In the genomic region with DNA sequence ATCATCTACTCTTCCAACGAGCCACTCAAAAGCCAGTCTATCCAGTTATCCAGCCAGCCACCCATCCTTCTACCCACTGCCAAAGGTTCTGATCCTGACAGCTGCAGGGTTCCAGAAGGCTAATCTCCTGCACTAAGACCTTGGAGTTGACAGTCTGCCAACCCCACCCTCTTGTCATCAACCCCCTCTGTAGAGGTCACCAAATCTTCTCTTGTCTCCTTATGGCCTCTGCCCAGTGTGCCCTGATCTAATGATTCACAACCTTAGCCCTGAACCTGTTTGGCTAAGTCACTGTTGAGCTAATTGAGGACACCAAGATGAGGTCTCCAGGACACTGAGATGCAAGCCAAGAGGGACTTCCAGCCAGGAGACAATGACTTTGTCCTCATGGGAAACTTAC, we compare ENCODE assay signal across 27 mouse cellular contexts. TPM values are rescaled to one million over a fixed set of nuclear protein-coding genes. Genes with fewer than 3 reads are reported as not detected.
DNase-seq lines count a peak whose midpoint lies in the region; ATAC-seq lines count a peak whose summit lies in the region.
"Had no signal": no experiment of that assay in that cellular context is flagged by ENCODE, and none has a peak within 500 bp of the region (broad histone marks: within the 10 kb centered on the region; RNA-seq: fewer than 3 reads in every experiment).

No protein-coding gene starts in this region.

- ATAC-seq in forebrain, embryonic 11.5 days (replicated peaks; ENCODE audit: low FRiP score), result no peak
- no peak for ATAC-seq in forebrain, embryonic 16.5 days
- ATAC-seq in neural tube, embryonic 15.5 days (ENCODE audit: low FRiP score), result no peak
- ATAC-seq: lung, postnatal 0 days had no signal

- H3K4me3 ChIP-seq in forebrain, embryonic 11.5 days (ENCODE audit: low read depth, low read length), result no peak overlapping the region
- H3K4me3 ChIP-seq in forebrain, embryonic 16.5 days (replicated peaks; ENCODE audit: low read length), result no peak overlapping the region
- H3K4me3 ChIP-seq in neural tube, embryonic 15.5 days (replicated peaks), result no peak overlapping the region
- H3K4me3 ChIP-seq: embryonic facial prominence, embryonic 15.5 days; forebrain, embryonic 10.5 days; heart, adult 2 months; hindbrain, embryonic 12.5 days; limb, embryonic 12.5 days had no signal

- no peaks in the 10 kb centered on the region for H3K36me3 ChIP-seq in forebrain, embryonic 11.5 days (ENCODE audit: control insufficient read depth, insufficient read depth, low read length)
- H3K36me3 ChIP-seq in forebrain, embryonic 16.5 days (ENCODE audit: control insufficient read depth, insufficient read depth), result no peaks in the 10 kb centered on the region
- H3K36me3 ChIP-seq in neural tube, embryonic 15.5 days, result no peaks in the 10 kb centered on the region
- H3K36me3 ChIP-seq: embryonic facial prominence, embryonic 15.5 days; forebrain, embryonic 10.5 days; hindbrain, embryonic 12.5 days; limb, embryonic 12.5 days had no signal

- no peak overlapping the region for H3K27ac ChIP-seq in forebrain, embryonic 11.5 days (ENCODE audit: low read depth, low read length)
- H3K27ac ChIP-seq in forebrain, embryonic 16.5 days (ENCODE audit: low read length), result no peak overlapping the region
- H3K27ac ChIP-seq in neural tube, embryonic 15.5 days (replicated peaks), result no peak overlapping the region
- H3K27ac ChIP-seq: embryonic facial prominence, embryonic 15.5 days; forebrain, embryonic 10.5 days; heart, adult 2 months; hindbrain, embryonic 12.5 days; limb, embryonic 12.5 days; macrophage; stomach, postnatal 0 days had no signal

- H3K4me2 ChIP-seq in forebrain, embryonic 11.5 days (ENCODE audit: low read depth, low read length, severe bottlenecking), result no peak overlapping the region
- H3K4me2 ChIP-seq in forebrain, embryonic 16.5 days (ENCODE audit: low read length), result no peak overlapping the region
- no peak overlapping the region for H3K4me2 ChIP-seq in neural tube, embryonic 15.5 days
- H3K4me2 ChIP-seq: embryonic facial prominence, embryonic 15.5 days; hindbrain, embryonic 12.5 days; limb, embryonic 12.5 days; midbrain, embryonic 11.5 days had no signal

- 83% methylated on average over 1 of the region's 1 CpGs for WGBS in forebrain, embryonic 11.5 days
- 81% methylated on average over 1 of the region's 1 CpGs for WGBS in forebrain, embryonic 16.5 days
- WGBS in neural tube, embryonic 15.5 days, result 94% methylated on average over 1 of the region's 1 CpGs

- H3K9ac ChIP-seq in forebrain, embryonic 11.5 days (ENCODE audit: low read length), result no peak overlapping the region
- H3K9ac ChIP-seq in forebrain, embryonic 16.5 days (replicated peaks; ENCODE audit: low read depth, low read length), result no peak overlapping the region
- H3K9ac ChIP-seq in neural tube, embryonic 15.5 days (replicated peaks), result no peak overlapping the region
- H3K9ac ChIP-seq: embryonic facial prominence, embryonic 15.5 days; hindbrain, embryonic 12.5 days; limb, embryonic 12.5 days had no signal

- H3K9me3 ChIP-seq in forebrain, embryonic 11.5 days (ENCODE audit: control insufficient read depth, low read length), result no peaks in the 10 kb centered on the region
- no peaks in the 10 kb centered on the region for H3K9me3 ChIP-seq in forebrain, embryonic 16.5 days (ENCODE audit: control insufficient read depth, low read length)
- no peaks in the 10 kb centered on the region for H3K9me3 ChIP-seq in neural tube, embryonic 15.5 days (replicated peaks)
- H3K9me3 ChIP-seq: embryonic facial prominence, embryonic 15.5 days; forebrain, embryonic 10.5 days; hindbrain, embryonic 12.5 days; limb, embryonic 12.5 days had no signal

- peak; percentile 10 for DNase-seq in adrenal gland, postnatal 14 days
- no peak for DNase-seq in adrenal gland, postnatal 4 days (ENCODE audit: low spot score in 2 of 2)
- DNase-seq in forebrain, embryonic 11.5 days (ENCODE audit: low spot score), result peak; percentile 17
- DNase-seq in spleen, adult 12 weeks (ENCODE audit: low spot score), result peak; percentile 54
- no peak for DNase-seq in spleen, adult 18-20 months
- DNase-seq: gastrocnemius, postnatal 25 days; heart, adult 2 months; kidney, adult 11 months; kidney, postnatal 14 days; thymus, adult 2 months; thymus, postnatal 4 days had no signal

- no peaks in the 10 kb centered on the region for H3K4me1 ChIP-seq in forebrain, embryonic 11.5 days (replicated peaks; ENCODE audit: control insufficient read depth, insufficient read depth, low read length)
- no peaks in the 10 kb centered on the region for H3K4me1 ChIP-seq in forebrain, embryonic 16.5 days (replicated peaks; ENCODE audit: control insufficient read depth, insufficient read depth, low read length)
- no peaks in the 10 kb centered on the region for H3K4me1 ChIP-seq in neural tube, embryonic 15.5 days
- H3K4me1 ChIP-seq: embryonic facial prominence, embryonic 15.5 days; hindbrain, embryonic 12.5 days had no signal

- no peaks in the 10 kb centered on the region for H3K27me3 ChIP-seq in forebrain, embryonic 11.5 days (ENCODE audit: control insufficient read depth, insufficient read depth, low read length)
- no peaks in the 10 kb centered on the region for H3K27me3 ChIP-seq in forebrain, embryonic 16.5 days (replicated peaks; ENCODE audit: control insufficient read depth, insufficient read depth, low read length)
- 0 out of 2 replicates have a peak, but pooled peaks cover 4% of the 10 kb centered on the region for H3K27me3 ChIP-seq in neural tube, embryonic 15.5 days (replicated peaks)
- H3K27me3 ChIP-seq: embryonic facial prominence, embryonic 15.5 days had no signal

RNA-seq across cellular contexts. Expression of gene Cabp2, which starts 1.8 kb away (rescaled TPM):
- not detected in 2 replicates for total RNA-seq in adrenal gland, postnatal 14 days (2021)
- total RNA-seq in adrenal gland, postnatal 4 days (2021), result 1 to 10 TPM in 1 of 2 experiments, not detected in 1; 1.2 TPM
- not detected in 2 replicates for polyA plus RNA-seq in forebrain, embryonic 11.5 days (2014; fragmentation: Nextera tagmentation; extraction: Ambion mirVana)
- not detected in 2 replicates for polyA plus RNA-seq in forebrain, embryonic 16.5 days (2015; fragmentation: Nextera tagmentation; extraction: Ambion mirVana)
- polyA plus RNA-seq in neural tube, embryonic 15.5 days (2015; fragmentation: Nextera tagmentation; extraction: Ambion mirVana), result not detected in 2 replicates
- total RNA-seq: gastrocnemius, postnatal 25 days; heart, adult 2 months; heart, postnatal 25 days; layer of hippocampus, adult 18-20 months; layer of hippocampus, postnatal 14 days; left cerebral cortex, postnatal 10 days; neutrophil, adult 5-6 weeks had no signal
- polyA plus RNA-seq: embryonic facial prominence, embryonic 15.5 days; forebrain, embryonic 10.5 days; heart, adult 2 months; heart, embryonic 14.5 days; hindbrain, embryonic 12.5 days; limb, embryonic 12.5 days; lung, postnatal 0 days; macrophage; midbrain, embryonic 11.5 days; stomach, postnatal 0 days had no signal

RNA-seq across cellular contexts. Expression of gene Cdk2ap2, which starts 17.4 kb away (rescaled TPM):
- total RNA-seq in adrenal gland, postnatal 14 days (2021), result 78.4 and 97.1 TPM in 2 replicates
- total RNA-seq in adrenal gland, postnatal 4 days (2021), result 10 to 100 TPM; 45.8 to 47.3 TPM
- 73.6 and 83.9 TPM in 2 replicates for polyA plus RNA-seq in forebrain, embryonic 11.5 days (2014; fragmentation: Nextera tagmentation; extraction: Ambion mirVana)
- 76.6 and 80.3 TPM in 2 replicates for polyA plus RNA-seq in forebrain, embryonic 16.5 days (2015; fragmentation: Nextera tagmentation; extraction: Ambion mirVana)
- polyA plus RNA-seq in neural tube, embryonic 15.5 days (2015; fragmentation: Nextera tagmentation; extraction: Ambion mirVana), result 88.7 and 99.0 TPM in 2 replicates

RNA-seq across cellular contexts. Expression of gene Pitpnm1, which starts 20.2 kb away (rescaled TPM):
- total RNA-seq in adrenal gland, postnatal 14 days (2021), result 95.1 and 116 TPM in 2 replicates
- 10 to 100 TPM; 51.6 to 65.0 TPM for total RNA-seq in adrenal gland, postnatal 4 days (2021)
- 13.9 and 18.0 TPM in 2 replicates for polyA plus RNA-seq in forebrain, embryonic 11.5 days (2014; fragmentation: Nextera tagmentation; extraction: Ambion mirVana)
- 49.6 and 75.5 TPM in 2 replicates for polyA plus RNA-seq in forebrain, embryonic 16.5 days (2015; fragmentation: Nextera tagmentation; extraction: Ambion mirVana)
- 72.1 and 80.9 TPM in 2 replicates for polyA plus RNA-seq in neural tube, embryonic 15.5 days (2015; fragmentation: Nextera tagmentation; extraction: Ambion mirVana)

RNA-seq across cellular contexts. Expression of gene Gstp3, which starts 20.2 kb away (rescaled TPM):
- total RNA-seq in adrenal gland, postnatal 14 days (2021), result 4.5 and 58.0 TPM in 2 replicates
- 10 to 100 TPM in 1 of 2 experiments, 1 to 10 TPM in 1; 1.9 to 37.5 TPM for total RNA-seq in adrenal gland, postnatal 4 days (2021)
- not detected in 2 replicates for polyA plus RNA-seq in forebrain, embryonic 11.5 days (2014; fragmentation: Nextera tagmentation; extraction: Ambion mirVana)
- polyA plus RNA-seq in forebrain, embryonic 16.5 days (2015; fragmentation: Nextera tagmentation; extraction: Ambion mirVana), result not detected in 2 replicates
- 1.1 TPM in 1 of 2 replicates, not detected in the other for polyA plus RNA-seq in neural tube, embryonic 15.5 days (2015; fragmentation: Nextera tagmentation; extraction: Ambion mirVana)
- total RNA-seq: gastrocnemius, postnatal 25 days; heart, adult 2 months; heart, postnatal 25 days; layer of hippocampus, adult 18-20 months; layer of hippocampus, postnatal 14 days; left cerebral cortex, postnatal 10 days had no signal
- polyA plus RNA-seq: forebrain, embryonic 10.5 days; heart, embryonic 14.5 days; hindbrain, embryonic 12.5 days; limb, embryonic 12.5 days; macrophage; midbrain, embryonic 11.5 days had no signal

RNA-seq across cellular contexts. Expression of gene Gstp2, which starts 33.8 kb away (rescaled TPM):
- 62.4 and 76.7 TPM in 2 replicates for total RNA-seq in adrenal gland, postnatal 14 days (2021)
- total RNA-seq in adrenal gland, postnatal 4 days (2021), result 10 to 100 TPM; 52.6 to 68.8 TPM
- 1.4 and 1.8 TPM in 2 replicates for polyA plus RNA-seq in forebrain, embryonic 11.5 days (2014; fragmentation: Nextera tagmentation; extraction: Ambion mirVana)
- 1.1 and 4.1 TPM in 2 replicates for polyA plus RNA-seq in forebrain, embryonic 16.5 days (2015; fragmentation: Nextera tagmentation; extraction: Ambion mirVana)
- 1.9 and 7.6 TPM in 2 replicates for polyA plus RNA-seq in neural tube, embryonic 15.5 days (2015; fragmentation: Nextera tagmentation; extraction: Ambion mirVana)
- total RNA-seq: neutrophil, adult 5-6 weeks had no signal
- polyA plus RNA-seq: macrophage had no signal

Comparison
In these comparisons a context has a peak if more than half of its experiments do, and no peak if none do; other contexts are left out.
1. DNase-seq: peak in adrenal gland, postnatal 14 days (single experiment), forebrain, embryonic 11.5 days (single experiment) and spleen, adult 12 weeks (single experiment); none in adrenal gland, postnatal 4 days (0 of 2) and spleen, adult 18-20 months (0 of 2).